Mouse (Mus musculus): ENCODE data around the gene Rin3.

- TF ChIP-seq USF1 (IDR thresholded peaks at IDR 0.05; ENCODE audit: low read depth, low read length) (no peak), GABPA (IDR thresholded peaks at IDR 0.05; ENCODE audit: low read depth, low read length) (no peak), CTCF (IDR thresholded peaks at IDR 0.05 in 2 of 3, conservative IDR thresholded peaks at IDR 0.05 in 1 of 3; ENCODE audit: control insufficient read depth in 1 of 3, insufficient read depth in 1 of 3, low read depth in 2 of 3, low read length in 3 of 3, poor library complexity in 1 of 3, severe bottlenecking in 1 of 3) (no peak), TCF12 (IDR thresholded peaks at IDR 0.05; ENCODE audit: low read depth, low read length) (no peak), MAZ (IDR thresholded peaks at IDR 0.05; ENCODE audit: low read depth, low read length) (no peak), CHD2 (IDR thresholded peaks at IDR 0.05; ENCODE audit: low read length) (no peak), BHLHE40 (IDR thresholded peaks at IDR 0.05; ENCODE audit: borderline replicate concordance, low read depth, low read length) (no peak), EP300 (IDR thresholded peaks at IDR 0.05; ENCODE audit: low read depth in 1 of 2, low read length in 2 of 2) (no peak), ELF1 (IDR thresholded peaks at IDR 0.05; ENCODE audit: low read depth, low read length) (no peak), TAL1 (IDR thresholded peaks at IDR 0.05; ENCODE audit: low read length) (no peak), POLR2A (IDR thresholded peaks at IDR 0.05; ENCODE audit: control insufficient read depth in 1 of 2, insufficient read depth in 1 of 2, low read depth in 1 of 2, low read length in 2 of 2, poor library complexity in 1 of 2) (no peak), MAFK (IDR thresholded peaks at IDR 0.05; ENCODE audit: borderline replicate concordance, low read depth, low read length) (no peak)
Observed at GRCm38 (mm10) chr12:102437952-102438351, 155.1 kb downstream of the Rin3 start.

Data from MEL (cell line).